Mouse (Mus musculus) inflammation-experienced regulatory T-cells, adult 6 months (primary cell): ENCODE data around the gene Pabpc4. TPM values are rescaled to one million over a fixed set of nuclear protein-coding genes. Genes with fewer than 3 reads are reported as not detected.

ENCODE experiments used
- ATAC-seq: one replicate; pipeline ENCODE4 v1.8.0; 2017
- polyA plus RNA-seq, 3 experiments: library from polyadenylated mRNA; unstranded; fragments of 100-300 nt; shearing (Covaris generic); gene quantifications; one replicate each; pipeline ENCODE4 v1.2.1; 2017

Pabpc4 gene
- polyA plus RNA-seq, result 10 to 100 TPM; 13.5 to 18.7 (median 14.7) TPM

DNA sequence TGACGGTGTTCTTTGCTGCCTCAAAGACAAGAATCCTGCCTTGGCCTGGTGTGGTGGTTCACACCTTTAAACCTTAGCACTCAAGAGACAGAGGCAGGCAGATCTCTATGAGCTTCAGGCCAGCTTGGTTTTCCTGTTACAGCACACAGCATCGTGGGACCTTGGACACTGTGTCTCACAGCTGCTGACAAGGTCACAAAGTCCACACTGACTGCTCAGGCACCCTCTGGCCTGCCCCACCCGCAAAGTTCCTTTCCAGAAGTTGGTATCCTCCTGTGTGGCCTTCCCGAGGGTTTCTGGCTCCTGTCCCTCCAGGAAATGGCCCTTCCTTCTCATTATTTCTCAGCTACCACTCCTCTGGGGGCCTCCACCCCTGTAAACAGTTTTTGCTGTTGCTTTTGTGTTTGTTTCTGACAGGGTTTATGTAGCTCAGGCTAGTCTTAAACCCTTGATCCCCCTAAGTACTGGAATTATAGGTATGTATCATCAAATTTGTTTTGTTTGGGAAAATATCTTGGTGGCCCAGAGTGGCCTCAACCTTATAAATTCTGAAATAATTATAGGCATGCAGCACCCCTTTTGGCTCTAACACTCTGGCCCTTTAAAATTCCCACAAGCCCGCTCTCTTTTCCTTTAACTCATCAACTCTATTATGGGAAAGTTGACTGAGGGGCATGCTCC, at the start of gene Pabpc4:
Gene Pabpc4, plus strand, starts transcription at position 631 of the 681 bp plus-strand sequence.
- no peak for ATAC-seq

DNA sequence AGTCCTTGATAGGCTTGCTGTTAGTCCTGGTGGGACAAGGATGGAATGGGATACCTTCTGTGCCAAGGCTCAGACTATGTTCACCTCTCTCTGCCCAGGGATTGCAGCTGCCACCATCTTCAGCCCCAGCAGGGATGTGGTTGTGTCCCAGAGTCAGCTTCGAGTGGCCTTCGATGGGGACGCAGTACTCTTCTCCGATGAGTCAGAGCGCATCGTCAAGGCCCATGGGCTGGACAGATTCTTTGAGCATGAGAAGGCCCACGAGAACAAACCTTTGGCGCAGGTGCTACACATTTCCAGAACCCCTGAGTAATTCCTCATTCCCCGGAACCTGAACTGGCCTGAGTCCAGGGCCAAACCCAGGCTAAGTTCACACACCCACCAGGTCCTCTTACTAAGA, 48.2 kb upstream of the Pabpc4 start:
- ATAC-seq, result no peak

DNA sequence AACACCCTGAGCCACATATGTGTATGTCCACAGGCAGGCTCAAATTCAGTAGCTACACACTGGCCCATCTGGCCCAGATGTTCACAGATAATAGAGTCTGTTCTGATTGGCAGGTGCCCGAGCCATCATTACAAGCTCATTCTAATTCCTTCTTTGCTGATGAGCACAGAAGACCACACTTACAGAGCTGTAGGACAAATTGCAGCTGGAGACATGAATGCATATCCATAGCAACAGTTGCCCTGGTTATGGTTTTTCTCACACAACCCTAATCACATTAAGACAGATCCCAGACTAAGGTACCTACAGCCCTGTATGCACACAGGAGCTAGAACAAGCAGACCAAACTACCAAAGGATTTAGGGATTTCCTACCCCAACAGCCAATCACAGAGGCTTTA, 46.8 kb upstream of the Pabpc4 start:
- ATAC-seq, result no peak

DNA sequence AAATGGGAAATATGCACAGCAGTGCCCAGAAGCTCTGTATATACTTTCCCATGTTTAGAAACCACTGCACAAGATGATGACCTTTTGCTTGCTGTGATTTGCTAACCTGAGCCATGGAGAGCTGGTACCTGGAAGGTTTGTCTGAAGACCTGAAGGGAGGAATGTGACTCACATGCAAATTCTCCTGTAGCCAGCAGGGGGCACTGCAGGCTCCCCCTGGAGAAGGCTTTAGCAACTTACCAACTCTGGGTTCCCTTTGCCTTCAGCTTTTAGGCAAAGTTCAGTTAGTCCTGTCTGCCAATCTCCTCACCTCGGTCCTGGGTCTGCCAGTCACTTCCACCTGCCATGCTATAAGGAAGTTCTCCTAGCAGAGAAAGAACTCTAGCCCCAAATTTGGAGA, 45.4 kb upstream of the Pabpc4 start:
- no peak for ATAC-seq

DNA sequence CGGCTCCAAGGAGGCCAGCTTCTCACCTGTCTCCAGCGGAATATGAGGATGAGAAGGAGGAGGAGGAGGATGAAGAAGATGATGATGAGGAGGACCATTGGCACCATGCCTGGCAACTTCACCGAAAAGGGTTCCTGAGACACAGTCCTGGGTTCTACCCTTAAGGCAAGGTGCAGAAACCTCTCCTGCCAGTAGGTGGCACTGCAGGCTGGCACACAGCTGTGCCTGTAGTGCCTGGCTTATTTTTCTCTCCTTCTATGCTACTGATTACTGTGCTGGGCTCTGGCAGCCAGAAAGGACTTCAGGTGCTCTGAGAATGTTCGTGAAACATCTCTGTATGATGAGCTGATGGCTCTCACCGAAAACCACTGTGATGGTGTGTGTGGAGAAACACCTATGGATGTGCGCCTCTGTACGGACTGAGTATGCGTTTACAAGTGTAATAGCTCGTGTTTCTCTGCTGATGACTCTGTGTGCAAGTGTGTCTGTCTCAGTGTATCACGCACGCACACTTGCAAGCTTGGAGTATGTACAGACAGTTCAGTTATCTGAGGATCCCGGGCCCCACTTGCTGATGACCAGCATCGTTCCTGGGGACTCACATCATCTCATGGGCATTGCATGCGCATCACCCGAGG, 42.3 kb upstream of the Pabpc4 start:
- ATAC-seq, result no peak

DNA sequence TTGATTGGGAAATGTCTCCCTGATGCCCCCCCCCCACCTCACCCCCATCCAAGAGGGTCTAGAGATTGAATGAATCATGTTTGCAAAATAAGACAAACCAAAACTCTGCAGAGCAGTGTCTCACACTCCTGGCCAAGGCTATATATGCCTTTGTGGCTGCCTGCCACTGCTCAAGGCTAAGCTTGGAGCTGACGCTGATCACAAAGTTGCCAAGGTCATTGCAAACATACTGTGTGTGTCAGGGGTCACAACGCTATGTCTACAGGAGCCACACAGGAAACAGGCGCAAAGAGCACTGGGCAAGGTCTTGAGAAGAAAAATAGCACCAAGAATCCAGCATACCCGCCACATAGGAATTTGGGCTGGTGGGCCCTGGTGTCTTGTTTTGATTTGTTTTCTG, 41.5 kb upstream of the Pabpc4 start:
- no peak for ATAC-seq

DNA sequence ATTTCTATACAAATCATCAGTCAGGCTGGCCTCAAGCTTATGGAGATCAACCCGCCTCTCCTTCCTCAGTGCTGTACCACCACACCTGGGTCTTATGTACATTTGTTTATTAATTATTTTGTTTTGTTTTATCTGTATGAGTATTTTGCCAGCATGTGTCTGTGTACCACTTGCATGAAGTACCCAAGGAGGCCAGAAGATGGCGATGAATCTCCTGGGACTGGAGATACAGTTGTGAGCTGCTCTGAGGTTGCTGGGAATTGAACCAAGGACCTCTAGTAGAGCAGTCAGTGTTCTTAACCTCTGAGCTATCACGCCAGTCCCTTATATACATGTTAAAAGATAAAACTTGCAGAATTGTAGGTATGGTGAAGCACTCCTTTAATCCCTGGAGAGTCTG, 38.8 kb upstream of the Pabpc4 start:
- ATAC-seq, result no peak

DNA sequence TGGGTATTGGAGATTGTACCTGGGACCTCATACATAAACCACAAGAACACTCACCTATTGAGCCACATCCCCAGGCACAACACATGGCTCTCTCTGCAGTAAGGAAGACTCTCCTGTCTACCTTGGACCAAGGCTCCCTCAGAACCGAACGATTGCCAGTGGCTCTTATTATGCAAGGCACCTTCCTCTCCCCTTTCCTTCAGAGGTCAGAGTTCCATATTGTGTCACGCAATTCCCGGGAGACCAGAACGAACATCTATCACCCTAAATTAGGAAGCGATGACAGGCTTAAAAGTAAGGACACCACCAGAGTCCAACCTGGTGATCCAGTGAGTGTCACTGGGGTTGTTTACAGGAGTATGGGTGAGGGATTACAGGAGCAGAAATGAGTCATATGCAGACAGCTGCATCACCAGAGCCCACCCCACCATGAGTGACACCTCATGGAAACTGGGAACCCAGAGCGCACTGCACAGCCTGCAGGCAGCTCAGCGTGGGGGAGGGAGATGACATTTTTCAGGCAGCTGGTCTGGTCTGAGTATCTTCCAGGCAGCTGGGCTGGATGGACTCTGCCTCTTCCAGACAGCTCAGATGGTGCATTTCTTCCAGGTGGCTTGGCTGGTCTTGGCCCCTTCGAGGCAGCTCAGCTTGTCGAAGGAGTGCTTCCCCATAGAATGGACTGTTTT, 36.3 kb upstream of the Pabpc4 start:
- no peak for ATAC-seq

DNA sequence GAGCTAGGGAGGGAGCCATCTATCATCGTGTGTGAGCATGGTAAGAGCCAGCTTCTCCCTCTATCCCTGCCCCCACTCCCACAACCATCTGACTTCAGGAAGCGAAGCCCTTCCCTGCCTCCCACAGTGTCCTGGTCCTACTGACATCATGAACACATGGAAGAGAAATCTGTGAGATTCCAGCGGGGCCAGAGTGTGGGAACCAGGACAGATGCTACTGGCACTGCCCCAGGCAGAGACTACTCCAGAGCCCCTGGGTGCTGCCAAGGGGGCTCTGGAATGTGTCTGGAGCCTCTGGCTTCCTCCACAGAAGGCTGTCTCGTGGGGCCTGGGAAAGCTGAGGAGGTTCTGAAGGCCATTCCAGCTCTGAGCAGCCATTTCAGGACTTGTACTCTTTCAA, 34.4 kb upstream of the Pabpc4 start:
- no peak for ATAC-seq

DNA sequence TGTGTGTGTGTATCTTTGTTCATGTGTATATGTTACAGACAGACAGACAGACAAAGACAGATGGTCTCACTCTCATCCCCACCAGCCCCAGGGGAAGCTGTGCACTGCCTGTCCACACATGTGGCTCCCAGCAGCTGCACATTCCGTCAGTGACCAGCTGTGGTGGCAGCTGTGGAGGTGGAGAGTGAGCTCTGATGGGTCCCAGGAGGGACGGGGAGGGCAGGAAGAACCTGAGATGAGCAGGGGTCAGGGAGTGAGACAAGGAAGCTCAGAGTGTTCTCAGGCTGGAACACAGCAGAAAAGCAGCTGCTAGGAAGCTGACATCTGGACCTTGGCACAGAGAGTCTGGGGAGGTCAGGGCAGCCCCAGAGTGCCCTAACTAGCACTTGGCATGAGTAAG, 33.9 kb upstream of the Pabpc4 start:
- no peak for ATAC-seq

DNA sequence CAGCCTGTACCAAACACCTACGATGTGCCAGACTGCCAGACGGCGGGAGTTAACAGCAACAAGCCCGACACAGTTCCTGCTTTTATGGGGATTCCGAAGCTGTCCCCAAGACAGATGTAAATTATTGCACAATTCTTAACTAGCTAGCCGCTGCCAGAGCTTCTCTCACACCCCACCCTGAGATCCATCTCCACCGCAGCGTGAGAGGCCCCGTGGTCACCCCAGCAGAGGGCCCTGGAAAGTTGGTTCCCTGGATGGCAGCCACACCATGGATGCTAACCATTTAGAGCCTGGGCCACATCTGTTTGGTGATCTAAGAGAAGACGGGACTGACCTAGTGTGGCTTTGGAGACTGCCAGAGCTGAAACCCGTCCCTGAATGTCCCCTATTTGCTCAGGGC, 33.0 kb upstream of the Pabpc4 start:
- ATAC-seq, result no peak

DNA sequence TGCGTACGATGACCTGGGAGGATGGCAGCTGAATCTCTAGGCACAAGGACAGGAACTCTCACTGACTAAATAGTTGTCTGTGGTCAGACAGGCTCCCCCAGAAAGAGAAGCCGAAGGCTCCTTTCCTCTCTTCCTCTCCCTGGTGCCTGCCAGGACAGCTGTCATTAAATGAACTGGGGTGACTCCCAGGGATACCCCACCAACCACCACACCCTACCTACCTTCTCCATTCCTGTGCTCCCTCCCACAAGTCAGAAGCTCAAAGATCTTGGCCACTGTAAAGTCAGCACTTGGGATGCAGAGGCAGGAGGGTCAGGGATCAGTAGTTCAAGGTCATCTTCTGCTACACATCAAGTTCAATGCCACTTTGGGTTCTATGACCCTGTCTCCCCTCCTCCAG, 29.3 kb upstream of the Pabpc4 start:
- ATAC-seq, result no peak

DNA sequence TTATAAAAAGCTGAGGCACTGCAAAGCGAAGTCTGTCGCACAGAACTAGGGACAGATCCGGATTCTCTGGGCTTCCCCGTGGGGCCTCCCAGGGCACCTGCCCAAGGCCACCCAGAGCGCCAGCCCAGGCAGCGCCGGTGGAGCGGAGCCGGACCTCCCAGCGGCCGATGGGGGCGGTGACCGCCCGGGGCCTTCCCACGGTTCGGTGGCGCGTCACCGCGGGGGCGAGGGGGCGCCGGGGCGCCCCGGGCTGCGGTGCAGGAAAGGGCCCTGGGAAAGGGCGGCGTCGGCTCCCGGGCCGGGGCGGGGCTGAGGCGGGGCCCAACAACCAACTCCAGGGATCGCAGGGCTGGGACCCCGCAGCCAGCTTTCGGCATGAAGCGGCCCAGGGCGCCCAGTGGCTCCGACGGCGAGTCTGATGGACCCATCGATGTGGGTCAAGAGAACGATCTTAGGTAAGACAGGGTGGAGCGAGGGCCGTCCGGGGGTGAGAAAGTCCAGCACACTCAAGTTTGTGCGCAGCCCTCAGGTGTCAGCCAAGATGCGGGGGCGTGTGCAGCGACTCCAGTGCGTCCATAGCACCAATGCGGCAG, 28.6 kb upstream of the Pabpc4 start, which contains the start of gene Heyl:
Gene Heyl, plus strand, starts transcription at position 65 of the 593 bp plus-strand sequence.
- ATAC-seq, result no peak

DNA sequence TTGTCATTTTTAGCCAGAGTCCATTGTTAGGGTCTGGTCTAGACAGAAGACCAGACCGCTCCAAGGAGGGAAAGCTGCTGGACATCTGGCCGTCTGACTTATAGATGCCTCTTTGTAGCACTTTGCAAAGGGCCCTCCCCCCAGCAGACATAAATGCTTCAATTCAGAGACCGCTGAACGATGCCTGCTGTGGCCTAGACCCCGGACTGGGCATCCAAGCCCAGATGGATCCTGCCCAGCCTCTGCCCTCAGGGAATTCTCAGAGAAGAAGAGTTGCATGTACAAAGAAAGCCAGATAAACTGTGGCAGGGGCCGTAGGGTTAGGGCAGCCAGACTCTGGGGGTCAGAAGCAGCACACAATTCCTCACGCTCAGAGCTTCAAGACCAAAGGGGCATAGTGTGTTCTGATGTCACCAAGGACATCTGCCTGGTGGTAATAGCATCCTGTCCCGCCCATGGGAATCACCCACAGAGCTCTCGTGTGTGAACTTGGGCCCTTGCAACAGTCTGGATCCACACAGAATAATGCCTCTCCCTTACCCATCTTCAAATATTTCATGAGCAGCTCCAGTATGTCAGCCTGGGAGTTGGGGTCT, 26.2 kb upstream of the Pabpc4 start:
- ATAC-seq, result no peak

DNA sequence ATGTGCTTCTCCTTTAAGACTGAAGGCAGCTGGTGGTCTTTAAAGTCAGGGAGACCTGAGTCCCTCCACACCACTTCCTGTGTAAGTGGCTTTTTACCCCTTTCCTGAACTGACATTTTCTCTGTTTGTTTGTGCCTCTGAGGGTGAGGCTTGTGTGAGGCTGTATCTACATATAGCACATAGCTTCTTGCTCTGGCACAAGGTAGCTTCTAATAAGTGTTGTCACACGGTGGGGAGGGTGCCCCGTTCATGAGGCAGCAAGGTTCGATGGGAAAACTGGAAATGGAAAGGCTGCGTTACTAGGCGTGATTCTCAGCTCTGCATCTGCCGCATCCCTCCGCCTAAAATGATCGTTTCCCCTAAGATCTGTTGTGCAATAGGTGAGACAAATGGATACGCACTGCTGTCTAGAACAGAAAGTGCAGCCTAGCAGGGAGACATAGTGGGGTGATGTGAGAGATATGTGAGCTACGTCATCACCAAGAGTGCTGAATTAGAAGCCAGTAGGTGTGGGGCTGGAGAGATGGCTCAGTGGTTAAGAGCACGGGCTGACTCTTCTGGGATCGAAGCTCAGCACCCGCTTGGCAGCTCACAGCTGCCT, 25.6 kb upstream of the Pabpc4 start:
- ATAC-seq, result no peak

DNA sequence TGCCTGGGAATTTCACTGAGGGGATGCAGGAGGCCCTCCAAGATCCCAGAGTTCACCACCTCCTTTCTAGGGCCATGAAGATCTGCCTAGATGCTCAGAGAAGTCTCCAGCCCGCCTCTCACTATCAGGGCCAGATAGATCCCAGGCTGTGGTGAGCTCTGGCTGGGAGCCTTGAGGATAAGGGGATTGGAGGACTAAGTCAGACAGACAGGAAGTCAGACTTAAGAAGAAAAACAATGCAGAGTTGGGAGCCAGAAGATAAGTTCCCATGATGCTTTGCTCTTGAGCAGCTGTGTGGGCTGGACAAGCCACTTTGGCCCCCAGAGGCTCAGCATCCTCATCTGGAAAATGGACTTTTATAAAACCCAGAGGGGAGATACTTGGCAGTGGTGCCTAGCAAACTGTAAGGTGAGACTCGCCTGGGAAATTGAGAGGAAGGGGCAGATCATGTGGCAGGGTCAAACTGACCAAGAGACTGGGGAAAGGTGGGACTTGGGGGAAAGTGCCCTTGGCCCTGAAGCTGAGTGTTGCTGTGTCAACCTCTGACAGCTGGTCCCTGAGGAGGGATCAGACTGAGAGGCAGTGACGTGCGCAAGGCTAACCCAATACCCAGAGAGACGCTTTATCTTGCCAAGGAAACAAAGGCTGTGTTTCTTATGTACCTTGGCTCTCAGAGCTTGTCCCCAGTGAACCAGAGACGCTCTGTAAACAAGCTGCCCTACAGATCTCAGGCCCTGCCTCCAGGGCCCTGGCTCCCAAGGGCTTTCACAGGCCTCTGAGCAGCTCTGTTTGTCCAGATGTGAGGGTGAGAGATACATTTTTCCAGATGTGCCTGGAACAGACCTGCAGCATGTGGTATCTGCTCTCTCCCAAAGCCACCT, 24.5 kb upstream of the Pabpc4 start:
- no peak for ATAC-seq

DNA sequence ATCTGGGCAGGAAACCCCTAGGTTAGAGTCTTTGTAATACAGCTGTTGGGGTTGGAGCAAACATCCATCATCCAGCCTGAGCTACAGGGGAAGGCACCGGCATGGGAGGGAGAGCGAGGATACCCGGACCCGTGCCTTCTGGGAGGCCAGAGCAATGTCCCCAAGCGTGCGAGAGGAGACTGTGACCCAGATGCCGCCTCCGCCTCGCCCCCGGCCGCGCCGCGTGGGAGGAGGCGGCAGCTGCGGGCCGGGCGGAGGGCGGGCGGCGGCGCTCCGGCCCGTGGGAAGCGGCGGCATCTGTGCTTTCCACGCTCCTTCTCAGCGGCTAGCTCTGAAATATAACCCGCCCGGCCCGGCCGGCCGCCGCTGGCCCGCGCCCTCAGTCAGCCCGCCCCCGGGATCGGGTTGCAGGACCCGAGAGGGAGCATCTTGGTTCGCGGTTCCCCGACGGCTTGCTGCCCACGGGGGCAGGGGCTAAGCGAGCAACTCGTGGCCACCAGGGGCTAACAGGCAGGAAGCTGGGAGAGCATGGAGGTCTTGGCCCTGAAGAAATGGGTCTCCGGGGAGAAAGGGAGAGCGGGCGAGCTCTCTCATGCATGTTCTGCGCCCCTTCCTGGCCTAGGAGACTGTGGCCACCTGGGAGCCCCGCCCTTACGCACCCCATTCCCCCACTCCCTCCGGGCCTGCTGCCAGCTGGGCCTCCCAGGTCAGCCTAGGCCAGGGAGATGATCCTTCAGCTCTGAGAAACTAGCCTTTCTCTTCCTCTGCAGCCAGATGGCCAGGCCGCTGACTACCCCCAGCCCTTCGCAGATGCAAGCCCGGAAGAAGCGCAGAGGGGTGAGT, 22.6 kb upstream of the Pabpc4 start:
- ATAC-seq, result no peak

DNA sequence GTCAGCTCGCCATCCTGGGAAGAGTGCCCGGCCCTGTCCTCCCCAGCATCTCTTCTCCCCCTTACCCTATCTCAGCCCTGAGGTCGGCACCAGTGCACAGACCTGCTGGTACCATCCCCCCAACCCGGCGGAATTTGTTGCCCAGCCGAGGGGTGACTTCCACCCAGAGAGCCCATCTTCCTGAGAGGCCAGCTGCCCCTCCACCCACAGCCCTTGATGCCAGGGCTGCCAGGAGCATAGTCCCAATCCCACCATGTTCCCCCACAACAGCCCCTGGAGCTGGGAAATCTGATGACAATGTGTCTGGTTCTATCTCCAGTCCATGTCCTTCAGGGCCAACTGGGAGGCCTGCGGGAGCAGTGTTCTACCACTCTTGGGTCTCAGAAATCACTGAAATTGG, 15.9 kb upstream of the Pabpc4 start:
- no peak for ATAC-seq

DNA sequence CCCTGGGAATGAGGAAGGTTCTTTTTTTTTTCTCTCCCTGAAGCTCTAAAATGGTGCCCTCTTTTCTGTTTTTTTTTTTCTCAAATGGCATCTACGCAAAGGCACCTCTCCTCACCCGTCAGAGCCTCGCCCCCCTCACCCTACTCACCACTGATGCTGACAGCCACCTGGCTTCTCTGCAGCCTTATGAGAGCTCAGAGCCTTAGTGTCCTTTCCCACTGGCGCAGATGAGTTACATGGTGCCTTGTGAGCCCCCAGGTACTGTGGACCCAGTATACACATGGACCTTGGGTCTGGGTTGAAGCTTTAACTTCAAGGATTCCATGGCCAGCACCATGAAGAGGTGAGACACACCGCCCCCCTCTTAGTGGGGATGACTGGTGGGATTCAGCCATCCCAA, 15.5 kb upstream of the Pabpc4 start:
- no peak for ATAC-seq

DNA sequence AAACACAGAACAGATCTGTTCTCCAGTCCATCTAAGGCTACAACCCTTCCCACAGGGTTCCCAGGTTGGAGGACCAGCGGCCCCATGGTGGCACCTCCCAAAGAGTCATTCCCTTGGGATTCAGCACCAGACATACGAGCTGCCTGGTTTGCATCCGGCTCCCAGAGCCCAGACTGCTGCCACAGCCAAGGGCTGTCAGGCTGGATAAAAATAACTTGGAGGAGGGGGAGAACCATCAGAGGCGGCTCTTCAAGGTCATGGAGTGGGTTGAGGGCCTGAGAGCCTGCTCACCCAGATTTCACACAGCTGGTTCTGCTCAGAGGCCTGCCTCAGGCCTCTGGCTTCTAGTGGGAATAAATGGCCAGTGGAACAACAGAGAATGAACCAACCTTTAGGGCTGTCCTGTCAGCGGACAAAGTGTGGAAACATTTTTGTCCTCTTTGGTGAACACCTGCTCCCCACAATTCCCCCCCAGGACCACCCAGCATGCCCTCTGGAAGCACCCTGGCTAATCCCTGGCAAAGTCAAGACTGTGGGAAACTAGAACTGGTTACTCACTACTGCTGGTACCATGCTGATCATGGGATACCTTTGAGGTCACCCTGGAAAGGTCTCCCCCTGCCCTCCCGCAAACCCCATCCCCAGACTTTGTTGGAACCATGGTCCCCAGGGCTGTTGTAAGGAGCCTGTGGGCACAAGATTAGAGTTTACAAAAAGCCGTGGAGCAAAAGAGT, 14.8 kb upstream of the Pabpc4 start:
- ATAC-seq, result no peak
